Comparison of ENCODE assay signal across 8 mouse cellular contexts in the genomic region with DNA sequence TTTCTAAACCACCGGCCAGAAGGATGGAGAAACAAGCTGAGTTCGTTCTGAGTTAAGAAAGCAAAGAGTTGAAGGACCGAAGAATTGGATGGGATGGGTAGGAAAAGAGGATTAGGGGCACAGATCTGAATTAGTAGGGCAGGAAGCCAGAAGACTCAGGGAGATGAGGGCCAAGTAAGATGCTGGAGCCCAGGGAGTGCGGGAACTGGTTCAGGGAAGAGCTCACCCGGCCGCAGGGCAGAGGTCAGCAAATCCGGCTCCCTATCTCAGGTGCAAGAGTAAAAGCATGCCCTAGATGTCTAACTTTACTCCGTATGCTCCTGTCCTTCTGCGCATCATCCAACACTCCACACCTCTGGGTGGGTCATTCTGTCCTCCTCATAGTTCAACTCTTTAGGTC. TPM values are rescaled to one million over a fixed set of nuclear protein-coding genes. Genes with fewer than 3 reads are reported as not detected.
DNase-seq lines count a peak whose midpoint lies in the region; ATAC-seq and TF ChIP-seq lines count a peak whose summit lies in the region.

No protein-coding gene starts in this region.

- H3K4me1 ChIP-seq in embryonic facial prominence, embryonic 11.5 days (ENCODE audit: control insufficient read depth, insufficient read depth, low read length) = no peaks in the 10 kb centered on the region
- peaks cover 18% of the 10 kb centered on the region for H3K4me1 ChIP-seq in kidney, postnatal 0 days (replicated peaks; ENCODE audit: insufficient read depth, low read length)
- peaks cover 18% of the 10 kb centered on the region for H3K4me1 ChIP-seq in neural tube, embryonic 15.5 days

- H3K27ac ChIP-seq in embryonic facial prominence, embryonic 11.5 days (replicated peaks; ENCODE audit: low read depth, low read length) = no peak overlapping the region
- H3K27ac ChIP-seq in kidney, postnatal 0 days = peak overlapping the region; percentile 70
- H3K27ac ChIP-seq in neural tube, embryonic 15.5 days (replicated peaks) = peak overlapping the region; percentile 83

- peak overlapping the region; percentile 56 for H3K9ac ChIP-seq in embryonic facial prominence, embryonic 11.5 days (replicated peaks; ENCODE audit: low read length)
- peak overlapping the region; percentile 56 for H3K9ac ChIP-seq in kidney, postnatal 0 days (ENCODE audit: low read depth, low read length)
- H3K9ac ChIP-seq in neural tube, embryonic 15.5 days (replicated peaks) = peak overlapping the region; percentile 60

- peak overlapping the region; percentile 50 for H3K4me3 ChIP-seq in embryonic facial prominence, embryonic 11.5 days (ENCODE audit: low read depth, low read length)
- peak overlapping the region; percentile 47 for H3K4me3 ChIP-seq in kidney, postnatal 0 days (replicated peaks; ENCODE audit: low read depth, low read length)
- H3K4me3 ChIP-seq in neural tube, embryonic 15.5 days (replicated peaks) = peak overlapping the region; percentile 57

- 5% methylated on average over 9 of the region's 9 CpGs for WGBS in embryonic facial prominence, embryonic 11.5 days
- WGBS in kidney, postnatal 0 days = 6% methylated on average over 9 of the region's 9 CpGs
- WGBS in neural tube, embryonic 15.5 days = 5% methylated on average over 9 of the region's 9 CpGs

- H3K9me3 ChIP-seq in embryonic facial prominence, embryonic 11.5 days (replicated peaks; ENCODE audit: control insufficient read depth, low read length) = no peaks in the 10 kb centered on the region
- H3K9me3 ChIP-seq in kidney, postnatal 0 days (replicated peaks; ENCODE audit: low read length) = no peaks in the 10 kb centered on the region
- no peaks in the 10 kb centered on the region for H3K9me3 ChIP-seq in neural tube, embryonic 15.5 days (replicated peaks)

- H3K27me3 ChIP-seq in embryonic facial prominence, embryonic 11.5 days (ENCODE audit: control insufficient read depth, insufficient read depth, low read length) = no peaks in the 10 kb centered on the region
- H3K27me3 ChIP-seq in kidney, postnatal 0 days (ENCODE audit: insufficient read depth, low read length) = no peaks in the 10 kb centered on the region
- no peaks in the 10 kb centered on the region for H3K27me3 ChIP-seq in neural tube, embryonic 15.5 days (replicated peaks)

- H3K36me3 ChIP-seq in embryonic facial prominence, embryonic 11.5 days (replicated peaks; ENCODE audit: control insufficient read depth, insufficient read depth, low read depth, low read length) = no peaks in the 10 kb centered on the region
- no peaks in the 10 kb centered on the region for H3K36me3 ChIP-seq in kidney, postnatal 0 days (ENCODE audit: insufficient read depth, low read length)
- H3K36me3 ChIP-seq in neural tube, embryonic 15.5 days = no peaks in the 10 kb centered on the region; the same call in 1 of the 2 replicates

- H3K4me2 ChIP-seq in embryonic facial prominence, embryonic 11.5 days (ENCODE audit: low read depth, low read length) = peak overlapping the region; percentile 62
- peak overlapping the region; percentile 82 for H3K4me2 ChIP-seq in kidney, postnatal 0 days (ENCODE audit: low read length)
- peak overlapping the region; percentile 87 for H3K4me2 ChIP-seq in neural tube, embryonic 15.5 days

- peak; percentile 92 for DNase-seq in heart, adult 11 months
- DNase-seq in heart, postnatal 36 days = no peak
- DNase-seq in A20 (ENCODE audit: low read depth, low spot score) = peak; percentile 62
- DNase-seq in embryonic facial prominence, embryonic 11.5 days (ENCODE audit: low spot score) = no peak
- peak; percentile 15 for DNase-seq in kidney, postnatal 0 days (ENCODE audit: low spot score)
- no peak for DNase-seq in right cerebral cortex, postnatal 36 days (ENCODE audit: low spot score in 2 of 2)
- no peak for DNase-seq in gastrocnemius, postnatal 10 days

- intact Hi-C loops in heart, postnatal 36 days (cut with DNase I) = loop anchor here (2.0 kb wide), 1 partner anchor 54 kb away; no protein-coding TSS in a partner anchor

- no peak for ATAC-seq in embryonic facial prominence, embryonic 11.5 days (replicated peaks; ENCODE audit: insufficient number of reproducible peaks, low FRiP score, low TSS enrichment, low read depth)
- no peak for ATAC-seq in kidney, postnatal 0 days (replicated peaks; ENCODE audit: low FRiP score, low read depth)
- peak; percentile 11; the same call in 1 of the 2 replicates for ATAC-seq in neural tube, embryonic 15.5 days (ENCODE audit: low FRiP score)

- no peak for TF ChIP-seq CTCF in kidney, postnatal 0 days (IDR thresholded peaks at IDR 0.05; ENCODE audit: low read depth)

RNA-seq across cellular contexts. Expression of a gene that starts 27.5 kb away (rescaled TPM):
- total RNA-seq in heart, postnatal 36 days (2021) = 10 to 100 TPM; 45.8 to 50.5 TPM
- polyA plus RNA-seq in embryonic facial prominence, embryonic 11.5 days (2014; fragmentation: Nextera tagmentation; extraction: Ambion mirVana) = 10.1 and 10.5 TPM in 2 replicates
- polyA plus RNA-seq in kidney, postnatal 0 days (2015; fragmentation: Nextera tagmentation; extraction: Ambion mirVana) = 27.8 and 30.8 TPM in 2 replicates
- polyA plus RNA-seq in neural tube, embryonic 15.5 days (2015; fragmentation: Nextera tagmentation; extraction: Ambion mirVana) = 10.1 and 12.9 TPM in 2 replicates
- total RNA-seq in gastrocnemius, postnatal 10 days (2021) = 10 to 100 TPM; 43.5 to 50.3 TPM

RNA-seq across cellular contexts. Expression of a gene that starts 29.0 kb away (rescaled TPM):
- total RNA-seq in heart, postnatal 36 days (2021) = under 1 TPM; 0.19 to 0.41 TPM
- 0.22 and 0.36 TPM in 2 replicates for polyA plus RNA-seq in embryonic facial prominence, embryonic 11.5 days (2014; fragmentation: Nextera tagmentation; extraction: Ambion mirVana)
- polyA plus RNA-seq in kidney, postnatal 0 days (2015; fragmentation: Nextera tagmentation; extraction: Ambion mirVana) = 0.59 and 0.75 TPM in 2 replicates
- polyA plus RNA-seq in neural tube, embryonic 15.5 days (2015; fragmentation: Nextera tagmentation; extraction: Ambion mirVana) = 1.1 and 1.4 TPM in 2 replicates
- total RNA-seq in gastrocnemius, postnatal 10 days (2021) = under 1 TPM; 0.16 to 0.36 TPM

RNA-seq across cellular contexts. Expression of a gene that starts 42.1 kb away (rescaled TPM):
- 1 to 10 TPM; 4.7 to 5.5 TPM for total RNA-seq in heart, postnatal 36 days (2021)
- polyA plus RNA-seq in embryonic facial prominence, embryonic 11.5 days (2014; fragmentation: Nextera tagmentation; extraction: Ambion mirVana) = 2.4 and 4.9 TPM in 2 replicates
- polyA plus RNA-seq in kidney, postnatal 0 days (2015; fragmentation: Nextera tagmentation; extraction: Ambion mirVana) = 2.6 and 3.6 TPM in 2 replicates
- polyA plus RNA-seq in neural tube, embryonic 15.5 days (2015; fragmentation: Nextera tagmentation; extraction: Ambion mirVana) = 2.3 and 3.5 TPM in 2 replicates
- total RNA-seq in gastrocnemius, postnatal 10 days (2021) = 1 to 10 TPM; 2.5 to 5.2 TPM

RNA-seq across cellular contexts. Expression of a gene that starts 48.2 kb away (rescaled TPM):
- 100 to 1,000 TPM; 145 to 159 TPM for total RNA-seq in heart, postnatal 36 days (2021)
- polyA plus RNA-seq in embryonic facial prominence, embryonic 11.5 days (2014; fragmentation: Nextera tagmentation; extraction: Ambion mirVana) = 95.1 and 98.6 TPM in 2 replicates
- 162 and 169 TPM in 2 replicates for polyA plus RNA-seq in kidney, postnatal 0 days (2015; fragmentation: Nextera tagmentation; extraction: Ambion mirVana)
- 152 and 156 TPM in 2 replicates for polyA plus RNA-seq in neural tube, embryonic 15.5 days (2015; fragmentation: Nextera tagmentation; extraction: Ambion mirVana)
- 10 to 100 TPM; 69.7 to 70.5 TPM for total RNA-seq in gastrocnemius, postnatal 10 days (2021)

RNA-seq across cellular contexts. Expression of a gene that starts 48.4 kb away (rescaled TPM):
- total RNA-seq in heart, postnatal 36 days (2021) = 100 to 1,000 TPM; 102 to 104 TPM
- 179 and 206 TPM in 2 replicates for polyA plus RNA-seq in embryonic facial prominence, embryonic 11.5 days (2014; fragmentation: Nextera tagmentation; extraction: Ambion mirVana)
- 248 and 264 TPM in 2 replicates for polyA plus RNA-seq in kidney, postnatal 0 days (2015; fragmentation: Nextera tagmentation; extraction: Ambion mirVana)
- 209 and 236 TPM in 2 replicates for polyA plus RNA-seq in neural tube, embryonic 15.5 days (2015; fragmentation: Nextera tagmentation; extraction: Ambion mirVana)
- 10 to 100 TPM; 90.7 to 94.4 TPM for total RNA-seq in gastrocnemius, postnatal 10 days (2021)

Comparison
In these comparisons a context has a peak if more than half of its experiments do, and no peak if none do; other contexts are left out.
1. DNase-seq: peak in heart, adult 11 months (single experiment), A20 (single experiment) and kidney, postnatal 0 days (single experiment); none in heart, postnatal 36 days (0 of 2), embryonic facial prominence, embryonic 11.5 days (single experiment), right cerebral cortex, postnatal 36 days (0 of 2) and gastrocnemius, postnatal 10 days (single experiment).
2. Peak in every context shown above with its lines, with median percentiles within 50 percentile points of each other: H3K4me2 ChIP-seq, H3K4me3 ChIP-seq and H3K9ac ChIP-seq.